Mouse (Mus musculus) spleen, adult 2 months (tissue): Measurements from ENCODE around the gene Suv39h1.

Experiments
- CTCF ChIP-seq: fragments of 200-500 bp; IDR thresholded peaks from 2 replicates; pipeline ENCODE4 v1.5.1; 2011; ENCODE audit warnings: mild to moderate bottlenecking, inconsistent platforms; ENCODE audit not compliant: insufficient read depth, insufficient read length, insufficient replicate concordance; ENCODE audit errors: extremely low read depth
- POLR2A ChIP-seq: fragments of 200-500 bp; IDR thresholded peaks from 2 replicates; pipeline ENCODE4 v1.6.1; 2011; ENCODE audit warnings: low read depth, low read length, inconsistent platforms

DNA sequence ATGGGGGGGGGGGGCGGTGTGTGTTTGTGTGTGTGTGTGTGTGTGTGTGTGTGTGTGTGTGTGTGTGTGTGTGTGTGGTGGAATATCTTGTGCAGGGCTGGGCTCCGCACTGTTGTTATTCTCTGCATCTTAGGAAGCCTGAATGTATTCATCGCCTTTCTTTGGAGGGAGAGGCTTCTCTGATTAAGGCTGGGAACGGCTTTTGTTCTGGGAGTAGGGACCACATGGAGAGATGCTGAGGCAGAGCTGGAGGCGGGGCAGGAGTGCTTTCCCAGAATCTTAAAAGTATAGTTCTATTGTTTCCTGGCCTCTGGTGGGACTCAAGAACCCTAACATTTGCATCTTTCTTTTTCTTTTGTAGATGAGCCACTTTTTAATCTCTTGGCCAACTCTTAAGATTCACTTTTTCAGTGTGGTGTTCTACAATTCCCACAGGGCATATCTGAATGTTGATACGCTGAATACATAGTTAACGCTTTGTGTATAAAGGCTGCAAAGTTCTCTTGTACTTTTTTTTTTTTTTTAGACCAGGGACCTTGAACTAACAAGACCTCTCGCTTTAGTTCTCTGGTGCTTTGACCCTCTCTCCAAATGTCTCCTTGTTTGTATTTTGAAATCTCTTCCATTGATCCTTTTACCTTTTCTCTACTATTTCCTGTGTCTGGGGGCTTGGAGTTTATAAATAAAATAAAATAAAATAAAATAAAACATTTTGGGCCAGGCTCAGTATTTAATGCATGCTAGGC, 60.8 kb downstream of the Suv39h1 start:
- TF ChIP-seq POLR2A (no peak), CTCF (no peak)
